Mouse (Mus musculus): ENCODE results near the gene Clcn1.

DNA sequence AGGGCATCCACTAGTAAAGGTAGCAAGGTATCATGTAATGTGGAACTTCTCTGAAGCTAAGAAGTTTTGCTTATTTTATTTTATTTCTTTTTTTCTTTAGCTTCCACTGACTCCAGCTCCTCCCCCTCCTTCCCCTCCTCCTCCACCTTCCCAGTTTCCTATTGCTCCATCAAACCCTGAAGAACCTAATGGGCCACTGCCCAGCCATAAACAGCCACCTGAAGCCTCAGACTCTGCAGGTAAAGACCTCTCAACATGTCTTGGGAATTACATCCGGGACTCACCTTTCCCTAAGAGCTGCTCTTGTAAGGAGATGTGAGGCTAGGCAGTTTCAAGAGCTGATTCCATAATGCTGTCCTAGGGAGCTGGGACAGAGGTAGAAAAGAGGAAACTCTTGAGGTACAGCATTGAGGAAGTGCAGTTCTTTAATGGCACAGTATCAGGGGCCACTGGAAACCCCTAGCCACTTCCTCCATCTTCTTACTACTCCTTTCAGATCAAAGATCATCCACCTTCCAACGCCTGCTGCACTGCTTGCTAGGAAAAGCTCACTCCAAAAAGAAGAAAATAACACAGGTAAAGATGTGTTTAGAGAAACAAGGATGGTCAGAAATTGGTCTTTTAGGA, 24.1 kb downstream of the Clcn1 start:
- TF ChIP-seq POLR2A (IDR thresholded peaks at IDR 0.05; ENCODE audit: insufficient read length, low read depth) (no peak), SRF (IDR thresholded peaks at IDR 0.05; ENCODE audit: control insufficient read depth, insufficient read length, low read depth) (no peak), MYOD1 (IDR thresholded peaks at IDR 0.05; ENCODE audit: control insufficient read depth in 1 of 3, insufficient read length in 2 of 3, low read depth in 2 of 3) (no peak), POLR2AphosphoS2 (IDR thresholded peaks at IDR 0.05; ENCODE audit: insufficient read length, low read depth) (no peak), MYOG (IDR thresholded peaks at IDR 0.05; ENCODE audit: control insufficient read depth in 1 of 3, insufficient read depth in 1 of 3, insufficient read length in 2 of 3, low read depth in 2 of 3) (no peak), TCF12 (IDR thresholded peaks at IDR 0.05; ENCODE audit: insufficient read depth, poor library complexity, severe bottlenecking) (no peak), MAX (IDR thresholded peaks at IDR 0.05; ENCODE audit: low read depth) (no peak)
